Mouse (Mus musculus): ENCODE measurements around the gene Gramd4. TPM values are rescaled to one million over a fixed set of nuclear protein-coding genes. Genes with fewer than 3 reads are reported as not detected.

Gene Gramd4
- 10 to 100 TPM; 11.4 to 11.5 TPM for total RNA-seq (2021)
- long read RNA-seq, experiment 1, full-length matches to known transcripts: 2 of 21 reads
- long read RNA-seq, experiment 1, partial matches to known transcripts: 2 of 21 reads
- long read RNA-seq, experiment 1, other reads (novel, unspliced or antisense): 17 of 21 reads
- long read RNA-seq, experiment 2, partial matches to known transcripts: 1 of 11 reads
- long read RNA-seq, experiment 2, other reads (novel, unspliced or antisense): 10 of 11 reads

GRCm38 (mm10) chr15:86057413-86057812, at the start of gene Gramd4:
TSS of gene Gramd4 (plus strand) at chr15:86057695.
- DNase-seq: no peak

- DNase-seq: no peak
Measured at GRCm38 (mm10) chr15:86013130-86013529, 44.4 kb upstream of the Gramd4 start.

GRCm38 (mm10) chr15:86013656-86014055, 43.8 kb upstream of the Gramd4 start:
- no peak for DNase-seq

DNA sequence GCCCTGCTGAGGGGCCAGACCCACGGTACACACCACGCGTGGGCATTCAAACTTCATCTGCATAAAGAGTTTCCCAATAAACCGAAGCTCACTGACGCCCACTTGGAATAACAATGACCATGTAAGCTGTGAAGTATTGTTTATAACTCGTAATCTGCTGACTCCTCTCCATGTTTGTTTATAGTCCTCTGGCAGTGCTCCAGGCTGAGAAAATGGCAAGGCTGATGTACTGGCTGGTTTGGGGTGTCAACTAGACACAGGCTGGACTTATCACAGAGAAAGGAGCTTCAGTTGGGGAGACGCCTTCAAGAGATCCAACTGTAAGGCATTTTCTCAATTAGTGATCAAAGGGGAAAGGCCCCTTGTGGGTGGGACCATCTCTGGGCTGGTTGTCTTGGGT, 42.5 kb upstream of the Gramd4 start:
- DNase-seq: no peak

- DNase-seq: no peak
Measured at GRCm38 (mm10) chr15:86015860-86016541, 41.5 kb upstream of the Gramd4 start.

GRCm38 (mm10) chr15:86017336-86017735, 40.2 kb upstream of the Gramd4 start:
- no peak for DNase-seq

DNA sequence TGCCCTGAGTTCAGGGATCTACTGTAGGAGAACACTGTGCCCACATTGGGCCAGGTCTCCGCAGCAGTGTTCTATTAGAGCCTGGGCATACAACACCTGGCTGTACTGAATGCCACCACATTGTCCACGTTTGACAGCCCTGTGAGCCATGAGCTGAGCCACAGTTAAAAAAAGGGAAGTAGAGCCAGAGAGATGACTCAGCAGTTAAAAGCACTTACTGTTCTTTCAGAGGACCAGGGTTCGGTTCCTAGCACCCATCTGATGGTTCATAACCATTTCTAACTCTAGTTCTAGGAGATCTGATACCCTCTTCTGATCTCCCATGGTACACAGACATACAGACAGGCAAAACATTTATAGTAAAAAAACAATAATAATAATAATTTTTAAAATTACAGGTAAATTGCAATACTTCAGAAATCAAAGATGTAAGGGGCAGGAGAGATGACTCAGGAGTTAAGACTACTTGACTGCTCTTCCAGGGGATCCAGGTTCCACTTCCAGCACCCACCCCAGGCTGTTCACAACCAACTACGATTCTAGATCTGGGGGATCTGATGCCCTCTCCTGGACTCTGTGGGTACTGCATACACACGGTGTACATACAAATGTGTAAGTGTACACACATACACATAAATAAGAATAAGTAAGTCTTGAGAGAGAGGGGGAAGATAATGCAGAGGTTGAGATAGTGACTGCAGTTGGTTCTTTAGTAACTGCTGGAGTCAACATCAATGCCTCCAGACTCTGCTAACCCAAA, 38.6 kb upstream of the Gramd4 start:
- no peak for DNase-seq

DNA sequence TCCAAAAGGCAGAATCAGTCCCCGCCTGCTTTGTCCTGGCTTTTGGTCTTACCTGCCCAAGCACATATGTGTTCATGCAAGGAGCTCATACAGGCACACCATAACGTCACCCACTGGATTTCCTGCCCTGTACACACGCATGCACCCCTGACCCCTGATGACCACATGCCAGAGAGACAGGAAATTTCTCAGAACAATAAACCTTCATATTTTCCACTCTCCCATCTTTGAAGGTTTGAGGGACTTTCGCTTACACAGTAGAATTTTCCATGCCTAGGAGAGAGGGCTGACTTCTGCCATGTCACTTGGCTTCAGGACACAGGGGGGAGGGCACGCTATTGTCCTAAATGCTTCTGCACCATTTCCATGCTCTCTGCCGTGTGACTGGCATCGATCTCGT, 37.5 kb upstream of the Gramd4 start:
- DNase-seq: no peak

GRCm38 (mm10) chr15:86021301-86021700, 36.2 kb upstream of the Gramd4 start:
- no peak for DNase-seq

GRCm38 (mm10) chr15:86021971-86022370, 35.5 kb upstream of the Gramd4 start:
- no peak for DNase-seq

- no peak for DNase-seq
Measured at GRCm38 (mm10) chr15:86027871-86028270, 29.6 kb upstream of the Gramd4 start.

DNA sequence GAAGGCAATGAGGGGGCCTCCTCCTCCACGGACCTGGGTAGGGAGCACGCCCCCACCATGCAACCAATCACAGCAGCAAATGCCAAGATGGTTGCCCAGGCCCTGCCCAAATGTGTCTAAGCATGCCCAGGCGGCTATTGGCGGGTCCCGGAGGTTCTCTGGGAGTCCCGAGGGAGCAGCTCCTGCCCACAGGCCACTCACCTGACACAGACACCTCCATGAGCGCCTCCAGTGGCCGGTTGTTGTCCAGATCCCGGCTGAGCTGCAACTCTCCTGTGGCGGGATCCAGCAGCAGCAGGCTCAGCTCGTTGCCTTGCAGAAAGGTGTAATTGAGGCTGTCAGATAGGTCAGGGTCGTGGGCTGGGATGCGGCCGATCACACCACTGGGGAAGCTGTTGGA, 27.5 kb upstream of the Gramd4 start:
- DNase-seq: no peak

- peak; percentile 33 for DNase-seq
Measured at GRCm38 (mm10) chr15:86032811-86033190, 24.7 kb upstream of the Gramd4 start.

DNA sequence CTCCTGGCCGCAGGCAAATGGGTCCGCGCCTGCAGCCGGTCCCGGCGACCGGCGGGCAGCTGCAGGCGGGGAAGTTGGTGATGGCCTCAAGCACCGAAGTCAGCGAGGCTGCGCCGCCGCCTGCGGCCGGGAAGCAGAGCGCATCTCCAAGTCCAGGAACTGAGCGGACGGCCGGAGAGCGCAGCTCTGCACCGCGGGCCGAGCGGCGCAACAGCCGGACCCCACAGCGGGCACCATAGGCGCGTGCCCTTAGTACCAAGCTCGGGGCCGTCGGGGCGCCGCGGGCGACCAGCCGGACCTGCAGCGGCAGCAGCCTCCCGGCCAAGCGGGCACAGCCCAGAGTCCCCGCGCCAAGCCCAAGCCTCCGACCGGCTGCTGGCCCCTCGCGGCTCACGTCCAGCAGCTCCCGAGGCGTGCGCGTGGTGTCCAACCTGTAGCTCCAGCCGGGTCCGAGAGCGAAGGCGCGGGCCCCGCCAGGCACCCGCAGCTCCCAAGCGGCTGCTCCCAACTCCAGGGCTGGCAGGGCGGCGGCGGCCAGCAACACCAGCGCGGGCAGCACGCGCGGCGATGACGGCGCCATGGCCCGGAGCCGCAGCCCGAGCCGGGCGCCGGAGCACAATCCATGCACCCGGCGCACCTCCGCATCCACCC, 24.2 kb upstream of the Gramd4 start, which contains the start of gene Celsr1:
TSS of gene Celsr1 (minus strand) at position 587 of the 651 bp plus-strand sequence.
- peak; percentile 30 for DNase-seq

- DNase-seq: no peak
Measured at GRCm38 (mm10) chr15:86034021-86034523, 23.4 kb upstream of the Gramd4 start.

GRCm38 (mm10) chr15:86034781-86035360, 22.6 kb upstream of the Gramd4 start:
- DNase-seq: no peak

- no peak for DNase-seq
Measured at GRCm38 (mm10) chr15:86035913-86036312, 21.6 kb upstream of the Gramd4 start.

GRCm38 (mm10) chr15:86038802-86039201, 18.7 kb upstream of the Gramd4 start:
- DNase-seq: peak; percentile 49

DNA sequence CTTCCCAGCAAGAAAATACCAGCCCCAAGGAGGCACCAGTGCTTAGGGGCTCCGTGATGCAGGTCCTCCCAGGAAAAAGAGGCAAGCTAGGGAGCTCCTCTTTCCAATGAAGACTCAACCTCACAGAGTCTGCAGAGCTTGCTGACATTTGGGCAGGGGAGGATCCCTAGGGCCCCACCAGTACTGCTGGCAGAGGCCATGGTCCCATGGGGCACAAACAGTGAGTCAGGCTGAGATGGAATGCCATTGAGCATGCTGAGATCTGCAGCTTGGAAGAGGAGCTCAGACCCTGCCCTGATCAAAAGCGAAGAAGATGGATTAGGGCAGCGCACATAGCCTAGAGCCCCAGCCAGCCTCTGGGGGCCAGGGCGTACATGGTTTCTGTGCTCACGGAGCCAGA, 16.1 kb upstream of the Gramd4 start:
- DNase-seq: no peak

- no peak for DNase-seq
Measured at GRCm38 (mm10) chr15:86042364-86042763, 15.1 kb upstream of the Gramd4 start.

- DNase-seq: no peak
Measured at GRCm38 (mm10) chr15:86049510-86049909, 8.0 kb upstream of the Gramd4 start.

GRCm38 (mm10) chr15:86050170-86050743, 7.2 kb upstream of the Gramd4 start:
- no peak for DNase-seq
